Mouse (Mus musculus) heart, postnatal 4 days (tissue): ENCODE data around the gene Cox11. TPM values are rescaled to one million over a fixed set of nuclear protein-coding genes. Genes with fewer than 3 reads are reported as not detected.

Experiments used
- DNase-seq: peaks from one replicate; pipeline ENCODE4 v3.0.0; 2021
- total RNA-seq, 2 experiments: library from RNA; stranded (reverse); gene quantifications; 2 replicates each; pipeline ENCODE4 v1.2.3; 2021

The Cox11 gene
- 10 to 100 TPM; 22.8 to 24.7 TPM for total RNA-seq

- DNase-seq = peak; percentile 96
Observed at GRCm38 (mm10) chr11:90637440-90638311, at the start of gene Cox11, which contains the start of gene Stxbp4. TSS of gene Cox11 (plus strand) at chr11:90638173. TSS of gene Stxbp4 (minus strand) at chr11:90638084.

- no peak for DNase-seq
Observed at GRCm38 (mm10) chr11:90590996-90591395, 47.0 kb upstream of the Cox11 start.

DNA sequence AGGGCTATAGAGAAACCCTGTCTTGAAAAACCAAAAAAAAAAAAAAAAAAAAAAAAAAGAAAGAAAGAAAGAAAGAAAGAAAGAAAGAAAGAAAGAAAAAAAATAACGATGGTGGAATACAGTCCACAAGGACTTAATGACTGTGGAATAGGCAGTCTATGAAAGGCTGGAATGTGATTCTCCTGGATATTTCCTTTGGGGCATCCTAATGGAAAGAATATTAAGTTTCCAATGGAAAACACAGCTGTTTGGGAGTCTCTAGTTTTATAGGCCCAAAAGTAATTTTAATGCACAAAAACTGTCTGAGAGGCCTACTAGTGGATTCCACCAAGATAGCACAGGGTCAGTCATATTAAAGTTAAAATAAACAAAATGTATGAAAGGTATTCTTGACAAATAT, 42.1 kb upstream of the Cox11 start:
- DNase-seq = no peak

DNA sequence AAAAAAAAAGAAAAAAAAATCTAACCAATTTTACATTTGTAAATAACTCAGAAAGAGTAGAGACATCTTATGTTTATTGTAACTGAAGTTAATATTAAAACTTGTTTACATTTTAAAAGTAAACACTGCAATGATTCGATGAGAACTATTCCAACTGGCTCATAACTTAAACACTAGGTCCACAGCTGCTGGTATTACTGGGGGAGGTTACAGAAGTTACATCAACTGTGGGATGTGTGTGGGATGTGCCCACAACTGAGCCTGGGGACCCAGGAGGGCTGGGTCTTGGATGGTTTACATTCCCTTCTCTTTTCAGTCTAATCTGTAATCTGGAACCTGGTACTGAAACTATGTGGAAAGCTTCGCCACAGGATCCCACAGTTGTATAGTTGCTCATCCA, 34.9 kb upstream of the Cox11 start:
- DNase-seq = no peak

- no peak for DNase-seq
Observed at GRCm38 (mm10) chr11:90612118-90612517, 25.9 kb upstream of the Cox11 start.

- DNase-seq = no peak
Observed at GRCm38 (mm10) chr11:90614743-90615142, 23.2 kb upstream of the Cox11 start.

DNA sequence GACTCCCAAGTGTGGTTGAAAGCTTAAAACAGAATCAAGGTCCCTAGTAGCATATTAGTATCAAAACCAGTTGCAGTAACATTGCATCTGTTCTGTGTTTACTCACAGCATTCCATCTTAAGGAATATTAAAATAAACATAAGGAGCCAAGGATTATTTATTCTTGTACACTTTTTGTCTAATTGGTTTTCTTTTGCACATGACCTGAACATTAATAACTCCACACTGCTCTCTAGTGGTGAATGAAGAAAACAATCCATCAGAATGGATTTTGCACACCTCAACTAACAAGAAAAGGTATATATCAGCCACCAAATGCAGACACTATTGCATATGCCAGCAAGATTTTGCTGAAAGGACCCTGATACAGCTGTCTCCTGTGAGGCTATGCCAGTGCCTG, 21.5 kb upstream of the Cox11 start:
- no peak for DNase-seq

DNA sequence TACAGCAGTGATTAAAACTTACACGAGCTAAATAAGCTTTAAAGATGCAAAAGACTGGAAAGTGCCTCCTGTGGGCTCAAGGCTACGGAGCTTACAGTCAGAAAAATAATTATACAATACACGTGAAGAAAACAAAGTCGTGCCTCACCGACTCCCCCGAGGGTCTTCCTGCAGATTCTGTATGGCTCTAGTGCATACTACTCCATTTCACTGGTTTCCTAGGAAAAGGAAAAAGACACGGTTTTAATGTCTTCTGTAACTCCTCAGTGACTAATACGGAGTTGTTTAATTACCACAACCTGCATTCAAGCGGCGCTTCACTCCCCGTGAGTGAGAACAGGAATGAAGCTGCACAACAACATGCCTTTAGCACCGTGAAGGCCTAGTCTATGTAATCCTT, 15.9 kb upstream of the Cox11 start:
- no peak for DNase-seq

- no peak for DNase-seq
Observed at GRCm38 (mm10) chr11:90622500-90622899, 15.5 kb upstream of the Cox11 start.

- peak; percentile 54 for DNase-seq
Observed at GRCm38 (mm10) chr11:90623477-90623876, 14.5 kb upstream of the Cox11 start.

DNA sequence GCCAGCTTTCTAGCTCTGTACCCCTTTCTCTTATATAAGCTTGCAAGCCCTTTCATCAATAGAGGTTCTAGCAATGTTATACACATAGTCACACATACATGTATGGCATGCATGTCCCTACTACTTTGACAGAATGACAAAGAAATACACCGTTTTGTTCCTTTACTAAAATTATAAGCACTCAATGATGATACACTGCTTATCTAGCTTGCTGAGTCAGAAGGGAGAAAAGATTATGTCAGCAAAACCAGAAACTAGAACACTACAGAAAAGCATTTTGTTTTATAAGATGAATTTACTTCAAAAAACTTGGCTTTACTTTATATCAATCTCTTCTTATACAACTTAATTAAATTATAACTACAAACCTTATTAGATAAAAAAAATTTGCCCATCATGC, 12.8 kb upstream of the Cox11 start:
- no peak for DNase-seq

GRCm38 (mm10) chr11:90627751-90628150, 10.2 kb upstream of the Cox11 start:
- no peak for DNase-seq

DNA sequence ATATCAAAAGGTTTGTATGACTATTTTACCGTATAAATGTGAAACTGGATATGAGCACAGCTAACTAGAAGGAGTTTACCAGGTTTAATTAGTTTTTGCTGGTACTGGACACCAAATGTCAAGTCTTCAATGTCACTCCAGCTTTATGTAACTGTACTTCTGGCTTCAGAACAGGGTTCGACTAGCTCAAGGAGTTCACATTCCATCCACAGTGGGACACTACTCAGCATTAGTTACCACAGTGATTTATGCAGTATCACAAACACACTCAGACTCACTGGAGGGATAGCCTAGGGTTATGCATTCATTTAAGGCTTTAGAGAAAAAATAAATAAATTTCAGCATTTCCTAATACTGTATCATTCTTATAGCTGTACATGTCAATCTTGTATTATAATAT, 5.5 kb upstream of the Cox11 start:
- no peak for DNase-seq

- no peak for DNase-seq
Observed at GRCm38 (mm10) chr11:90634661-90635060, 3.3 kb upstream of the Cox11 start.

- peak; percentile 58 for DNase-seq
Observed at GRCm38 (mm10) chr11:90638312-90638830, 398 bp downstream of the Cox11 start.

DNA sequence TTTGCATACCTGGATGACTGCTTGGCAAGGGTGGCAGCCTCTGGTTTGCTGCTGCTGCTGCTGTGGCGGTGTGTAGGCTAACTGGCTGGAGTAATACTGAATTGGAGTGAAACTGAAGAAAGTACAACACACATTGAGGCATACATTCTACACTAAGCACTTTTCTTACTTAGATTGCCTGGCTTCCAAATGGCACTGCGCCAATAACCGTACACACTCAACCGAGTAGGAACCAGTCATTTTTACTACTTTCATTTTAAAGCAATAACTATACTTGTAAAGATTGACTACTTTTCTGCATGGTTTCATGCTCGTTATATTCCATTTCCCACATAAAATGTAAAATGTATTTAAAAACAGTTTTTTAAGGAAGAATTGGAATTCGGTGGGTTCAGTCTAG, 11.8 kb downstream of the Cox11 start:
- no peak for DNase-seq

DNA sequence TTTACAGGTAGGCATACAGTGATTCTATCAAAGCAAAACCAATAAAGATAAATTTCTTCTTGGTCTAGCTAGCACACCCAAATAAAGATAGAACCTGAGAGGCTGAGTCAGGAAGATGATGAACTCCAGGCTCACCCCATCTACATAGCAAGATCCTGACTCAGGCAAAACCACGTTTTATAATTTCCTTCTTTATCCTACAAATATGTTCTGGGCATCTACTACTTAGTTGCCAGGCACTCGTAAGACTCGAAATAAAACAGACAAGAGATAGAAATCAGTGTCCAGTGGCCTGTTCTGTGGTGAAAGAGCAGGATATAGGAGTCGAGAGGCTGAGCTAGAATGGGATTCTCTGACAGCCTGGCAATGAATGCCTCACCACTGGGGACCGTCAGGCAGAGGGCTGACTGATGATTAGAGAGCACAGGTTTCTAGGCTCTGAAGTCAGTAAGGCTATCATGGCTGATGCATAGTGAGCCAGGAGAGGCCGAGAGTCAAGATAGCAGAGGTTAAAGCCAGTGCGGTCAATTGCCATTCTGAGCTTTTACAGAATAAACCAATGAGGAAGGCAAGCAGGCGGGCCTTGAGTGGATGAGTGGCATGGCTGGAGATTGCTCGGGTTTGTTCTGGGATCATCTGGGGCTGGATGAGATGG, 12.4 kb downstream of the Cox11 start:
- DNase-seq = no peak

GRCm38 (mm10) chr11:90652603-90653002, 14.6 kb downstream of the Cox11 start:
- no peak for DNase-seq

GRCm38 (mm10) chr11:90657527-90657926, 19.6 kb downstream of the Cox11 start:
- DNase-seq = no peak

DNA sequence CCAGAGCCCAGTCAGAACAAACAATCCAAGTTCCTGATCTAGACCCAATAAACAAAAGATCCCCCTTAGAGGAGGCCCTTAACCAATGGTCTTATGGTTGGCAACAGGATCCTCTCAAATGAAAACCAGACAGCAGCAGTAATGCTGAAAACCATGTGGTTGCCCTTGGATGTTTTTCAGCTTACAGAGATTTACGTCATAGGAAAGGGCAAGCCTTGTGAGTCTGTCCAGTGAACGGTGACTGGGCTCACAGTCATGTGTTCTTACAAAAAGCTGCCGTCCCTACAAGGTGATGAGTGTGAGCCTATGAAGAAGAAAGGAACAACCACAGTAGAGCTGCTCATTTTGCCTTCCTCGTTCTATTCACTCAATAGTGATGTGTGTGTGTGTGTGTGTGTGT, 22.7 kb downstream of the Cox11 start:
- DNase-seq = no peak

DNA sequence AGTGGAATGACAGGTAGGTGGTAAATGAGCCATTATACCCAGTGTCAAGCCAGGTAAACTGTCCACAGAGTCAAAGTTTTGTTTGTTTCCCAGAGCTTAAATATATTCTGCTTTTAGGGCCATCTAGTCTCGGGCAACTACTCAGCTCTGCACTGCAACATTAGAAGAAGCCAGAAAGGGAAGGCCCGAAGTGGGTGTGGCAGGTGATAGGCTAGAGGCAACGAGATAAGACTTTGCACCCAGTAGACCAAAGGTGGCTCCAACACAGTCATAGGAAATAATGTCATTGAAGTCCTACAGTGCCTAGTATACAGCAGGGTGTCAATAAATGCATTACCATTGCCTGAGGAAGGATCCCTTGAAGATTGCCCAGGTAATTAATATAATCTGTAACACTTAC, 25.1 kb downstream of the Cox11 start:
- DNase-seq = no peak

DNA sequence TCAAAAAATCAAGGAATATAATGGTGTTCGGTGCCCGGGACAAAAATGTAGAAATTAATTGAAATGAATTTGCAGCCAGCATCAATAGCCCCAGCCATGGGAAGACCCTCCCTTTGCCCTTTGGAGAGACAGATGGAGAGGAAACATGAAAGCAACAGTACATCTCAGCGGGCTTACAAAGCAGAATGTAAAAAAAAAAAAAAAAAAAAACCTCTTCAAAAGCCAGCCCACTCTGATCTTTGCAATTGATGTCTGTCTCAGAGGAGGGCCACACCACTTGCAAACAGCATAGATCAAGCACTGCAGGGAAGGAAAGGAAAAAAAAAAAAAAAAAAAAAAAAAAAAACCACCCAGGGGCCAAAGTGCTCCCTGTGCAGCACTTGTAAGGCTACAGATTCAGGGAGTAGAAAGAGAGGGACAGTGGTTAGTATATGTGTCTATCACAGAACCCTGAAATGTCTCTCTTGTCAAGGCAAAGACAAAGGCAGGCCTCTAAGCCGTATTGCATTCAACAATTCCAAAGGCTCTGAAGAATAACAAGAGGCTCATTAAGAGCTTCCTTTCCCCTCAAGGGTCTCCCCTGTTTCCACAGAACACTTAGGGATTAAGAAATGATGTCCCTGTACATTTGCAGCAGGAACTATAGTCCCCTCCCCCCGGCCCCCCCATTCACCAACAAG, 25.8 kb downstream of the Cox11 start:
- no peak for DNase-seq

DNA sequence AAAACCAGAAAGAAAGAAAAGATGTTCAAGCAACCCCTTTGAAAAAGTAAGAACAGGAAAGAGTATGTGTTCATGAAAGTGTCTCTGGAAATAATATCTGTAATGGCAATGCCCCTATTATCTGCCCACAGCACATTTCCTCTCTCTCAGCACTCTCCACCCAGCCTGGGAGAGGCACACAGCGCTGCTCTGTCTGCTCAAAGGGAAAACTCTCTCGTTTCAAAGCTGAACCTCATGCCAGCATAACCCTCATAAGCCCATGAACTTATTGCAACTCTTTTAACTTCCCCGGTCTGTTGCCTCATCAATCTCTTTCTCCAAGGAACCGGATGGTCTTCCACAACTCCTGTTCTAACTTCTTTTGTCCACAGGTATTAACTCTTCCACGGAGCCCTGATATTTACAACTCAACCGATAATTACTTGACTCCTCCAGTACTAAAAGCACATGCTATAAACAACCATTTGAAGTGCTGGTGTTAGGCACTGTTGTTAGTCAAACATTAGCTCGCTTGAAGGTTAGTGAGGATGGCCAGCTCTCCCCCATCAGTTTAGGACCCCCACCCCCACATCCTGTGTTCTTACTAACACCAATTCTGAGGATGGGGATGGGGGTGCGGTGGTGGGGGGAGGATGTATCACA, 26.5 kb downstream of the Cox11 start:
- DNase-seq = no peak
